In genomic region chr11:69545957-69546356, GRCm38 (mm10) we compare ENCODE assay signal across 9 mouse cellular contexts. TPM values are rescaled to one million over a fixed set of nuclear protein-coding genes. Genes with fewer than 3 reads are reported as not detected.
DNase-seq lines count a peak whose midpoint lies in the region; ATAC-seq and TF ChIP-seq lines count a peak whose summit lies in the region.
"Had no signal": no experiment of that assay in that cellular context is flagged by ENCODE, and none has a peak within 500 bp of the region (broad histone marks: within the 10 kb centered on the region; RNA-seq: fewer than 3 reads in every experiment).

No protein-coding gene starts in this region.

- H3K27ac ChIP-seq in lung, embryonic 15.5 days = peak overlapping the region; percentile 88
- peak overlapping the region; percentile 91 for H3K27ac ChIP-seq in embryonic facial prominence, embryonic 13.5 days
- H3K27ac ChIP-seq in intestine, postnatal 0 days (ENCODE audit: low read depth, low read length) = peak overlapping the region; percentile 62; the same call in 1 of the 2 replicates
- peak overlapping the region; percentile 18 for H3K27ac ChIP-seq in olfactory bulb, adult 2 months (ENCODE audit: insufficient read depth, low read depth, low read length)

- H3K9me3 ChIP-seq in lung, embryonic 15.5 days = no peaks in the 10 kb centered on the region
- no peaks in the 10 kb centered on the region for H3K9me3 ChIP-seq in embryonic facial prominence, embryonic 13.5 days
- no peaks in the 10 kb centered on the region for H3K9me3 ChIP-seq in intestine, postnatal 0 days (ENCODE audit: control insufficient read depth)

- peak overlapping the region; percentile 93 for H3K4me2 ChIP-seq in lung, embryonic 15.5 days
- H3K4me2 ChIP-seq in embryonic facial prominence, embryonic 13.5 days = peak overlapping the region; percentile 68
- H3K4me2 ChIP-seq in intestine, postnatal 0 days (replicated peaks; ENCODE audit: low read depth) = peak overlapping the region; percentile 83

- DNase-seq in lung, postnatal 14 days = no peak
- no peak for DNase-seq in left cerebral cortex, postnatal 36 days (ENCODE audit: low spot score in 2 of 2)
- no peak for DNase-seq in thymus, postnatal 0 days (ENCODE audit: low spot score)
- DNase-seq in layer of hippocampus, postnatal 14 days (ENCODE audit: low spot score in 2 of 2) = no peak

- peak overlapping the region; percentile 55 for H3K4me3 ChIP-seq in lung, embryonic 15.5 days
- peak overlapping the region; percentile 47 for H3K4me3 ChIP-seq in embryonic facial prominence, embryonic 13.5 days
- peak overlapping the region; percentile 53 for H3K4me3 ChIP-seq in intestine, postnatal 0 days (ENCODE audit: low read depth, low read length)
- peak overlapping the region; percentile 44 for H3K4me3 ChIP-seq in olfactory bulb, adult 2 months (ENCODE audit: insufficient read depth, low read depth, low read length)

- H3K36me3 ChIP-seq in lung, embryonic 15.5 days = no peaks in the 10 kb centered on the region
- no peaks in the 10 kb centered on the region for H3K36me3 ChIP-seq in embryonic facial prominence, embryonic 13.5 days
- H3K36me3 ChIP-seq in intestine, postnatal 0 days (ENCODE audit: control insufficient read depth, insufficient read depth) = no peaks in the 10 kb centered on the region

- H3K9ac ChIP-seq in lung, embryonic 15.5 days = peak overlapping the region; percentile 51
- peak overlapping the region; percentile 67 for H3K9ac ChIP-seq in embryonic facial prominence, embryonic 13.5 days
- H3K9ac ChIP-seq in intestine, postnatal 0 days (ENCODE audit: low read depth, low read length) = peak overlapping the region; percentile 38

- no peak for ATAC-seq in lung, embryonic 15.5 days (ENCODE audit: borderline replicate concordance, extremely low read depth, low FRiP score, low TSS enrichment)
- ATAC-seq in embryonic facial prominence, embryonic 13.5 days (ENCODE audit: insufficient number of reproducible peaks, insufficient read depth, low FRiP score, low TSS enrichment, low read depth) = no peak
- no peak; the same call in 1 of the 2 replicates for ATAC-seq in intestine, postnatal 0 days

- WGBS in lung, embryonic 15.5 days = 12% methylated on average over 7 of the region's 7 CpGs
- 4% methylated on average over 7 of the region's 7 CpGs for WGBS in embryonic facial prominence, embryonic 13.5 days
- WGBS in intestine, postnatal 0 days = 12% methylated on average over 7 of the region's 7 CpGs
- WGBS in olfactory bulb, adult 2 months = 9% methylated on average over 7 of the region's 7 CpGs

- TF ChIP-seq POLR2A in olfactory bulb, adult 2 months (IDR thresholded peaks at IDR 0.05; ENCODE audit: insufficient read depth, low read depth, low read length) = no peak

- peaks cover 11% of the 10 kb centered on the region for H3K4me1 ChIP-seq in lung, embryonic 15.5 days
- peaks cover 34% of the 10 kb centered on the region for H3K4me1 ChIP-seq in embryonic facial prominence, embryonic 13.5 days
- 0 out of 2 replicates have a peak, but pooled peaks cover 4% of the 10 kb centered on the region for H3K4me1 ChIP-seq in intestine, postnatal 0 days (replicated peaks; ENCODE audit: control insufficient read depth, insufficient read depth, low read length)
- H3K4me1 ChIP-seq in olfactory bulb, adult 2 months (ENCODE audit: control insufficient read depth, insufficient read depth, low read length) = peaks cover 42% of the 10 kb centered on the region

- peaks cover 11% of the 10 kb centered on the region; the same call in 1 of the 2 replicates for H3K27me3 ChIP-seq in lung, embryonic 15.5 days
- H3K27me3 ChIP-seq in embryonic facial prominence, embryonic 13.5 days = no peaks in the 10 kb centered on the region
- no peaks in the 10 kb centered on the region for H3K27me3 ChIP-seq in intestine, postnatal 0 days (replicated peaks; ENCODE audit: control insufficient read depth, insufficient read depth, low read length)

- no peak; the same call in 1 of the 2 replicates for TF ChIP-seq CTCF in intestine, postnatal 0 days (IDR thresholded peaks at IDR 0.05; ENCODE audit: low read depth)
- TF ChIP-seq CTCF in olfactory bulb, adult 2 months (IDR thresholded peaks at IDR 0.05; ENCODE audit: insufficient read depth, low read depth, low read length) = no peak

- intact Hi-C loops in left cerebral cortex, postnatal 36 days (cut with DNase I) = no loop called here

RNA-seq across cellular contexts. Expression of gene Dnah2, which starts 3.0 kb away (rescaled TPM):
- polyA plus RNA-seq in lung, embryonic 15.5 days (2015; fragmentation: Nextera tagmentation; extraction: Ambion mirVana) = 1.1 and 1.2 TPM in 2 replicates
- 4.2 and 4.4 TPM in 2 replicates for polyA plus RNA-seq in embryonic facial prominence, embryonic 13.5 days (2015; fragmentation: Nextera tagmentation; extraction: Ambion mirVana)
- 8.0 and 8.7 TPM in 2 replicates for polyA plus RNA-seq in intestine, postnatal 0 days (2015; fragmentation: Nextera tagmentation; extraction: Ambion mirVana)
- not detected in 2 replicates for polyA plus RNA-seq in olfactory bulb, adult 2 months (2012; ENCODE audit: insufficient read depth, insufficient read length, low replicate concordance, missing spikeins)
- 1 to 10 TPM; 1.4 to 2.1 TPM for total RNA-seq in left cerebral cortex, postnatal 36 days (2021)
- 0.12 and 0.20 TPM in 2 replicates for polyA plus RNA-seq in thymus, postnatal 0 days (2015; fragmentation: Nextera tagmentation; extraction: Ambion mirVana)
- 1 to 10 TPM; 5.8 to 6.3 TPM for total RNA-seq in layer of hippocampus, postnatal 14 days (2021)

RNA-seq across cellular contexts. Expression of gene Efnb3, which starts 14.0 kb away (rescaled TPM):
- 8.5 and 8.8 TPM in 2 replicates for polyA plus RNA-seq in lung, embryonic 15.5 days (2015; fragmentation: Nextera tagmentation; extraction: Ambion mirVana)
- polyA plus RNA-seq in embryonic facial prominence, embryonic 13.5 days (2015; fragmentation: Nextera tagmentation; extraction: Ambion mirVana) = 43.4 and 46.3 TPM in 2 replicates
- polyA plus RNA-seq in intestine, postnatal 0 days (2015; fragmentation: Nextera tagmentation; extraction: Ambion mirVana) = 4.4 and 4.6 TPM in 2 replicates
- polyA plus RNA-seq in olfactory bulb, adult 2 months (2012; ENCODE audit: insufficient read depth, insufficient read length, low replicate concordance, missing spikeins) = not detected in 2 replicates
- 10 to 100 TPM; 56.1 to 57.3 TPM for total RNA-seq in left cerebral cortex, postnatal 36 days (2021)
- 0.61 and 0.77 TPM in 2 replicates for polyA plus RNA-seq in thymus, postnatal 0 days (2015; fragmentation: Nextera tagmentation; extraction: Ambion mirVana)
- 100 to 1,000 TPM; 144 to 156 TPM for total RNA-seq in layer of hippocampus, postnatal 14 days (2021)

RNA-seq across cellular contexts. Expression of gene Wrap53, which starts 34.1 kb away (rescaled TPM):
- 28.3 and 28.4 TPM in 2 replicates for polyA plus RNA-seq in lung, embryonic 15.5 days (2015; fragmentation: Nextera tagmentation; extraction: Ambion mirVana)
- 26.9 TPM in 2 replicates for polyA plus RNA-seq in embryonic facial prominence, embryonic 13.5 days (2015; fragmentation: Nextera tagmentation; extraction: Ambion mirVana)
- polyA plus RNA-seq in intestine, postnatal 0 days (2015; fragmentation: Nextera tagmentation; extraction: Ambion mirVana) = 14.3 and 14.7 TPM in 2 replicates
- polyA plus RNA-seq in olfactory bulb, adult 2 months (2012; ENCODE audit: insufficient read depth, insufficient read length, low replicate concordance, missing spikeins) = not detected in 2 replicates
- 10 to 100 TPM; 10.2 to 10.8 TPM for total RNA-seq in left cerebral cortex, postnatal 36 days (2021)
- 27.0 and 30.6 TPM in 2 replicates for polyA plus RNA-seq in thymus, postnatal 0 days (2015; fragmentation: Nextera tagmentation; extraction: Ambion mirVana)
- 1 to 10 TPM; 8.6 to 9.5 TPM for total RNA-seq in layer of hippocampus, postnatal 14 days (2021)

RNA-seq across cellular contexts. Expression of gene Trp53, which starts 34.2 kb away (rescaled TPM):
- polyA plus RNA-seq in lung, embryonic 15.5 days (2015; fragmentation: Nextera tagmentation; extraction: Ambion mirVana) = 168 and 170 TPM in 2 replicates
- polyA plus RNA-seq in embryonic facial prominence, embryonic 13.5 days (2015; fragmentation: Nextera tagmentation; extraction: Ambion mirVana) = 160 and 186 TPM in 2 replicates
- polyA plus RNA-seq in intestine, postnatal 0 days (2015; fragmentation: Nextera tagmentation; extraction: Ambion mirVana) = 48.0 and 49.6 TPM in 2 replicates
- not detected in 2 replicates for polyA plus RNA-seq in olfactory bulb, adult 2 months (2012; ENCODE audit: insufficient read depth, insufficient read length, low replicate concordance, missing spikeins)
- 10 to 100 TPM; 21.7 to 22.6 TPM for total RNA-seq in left cerebral cortex, postnatal 36 days (2021)
- 138 and 165 TPM in 2 replicates for polyA plus RNA-seq in thymus, postnatal 0 days (2015; fragmentation: Nextera tagmentation; extraction: Ambion mirVana)
- total RNA-seq in layer of hippocampus, postnatal 14 days (2021) = 10 to 100 TPM; 27.3 to 29.6 TPM

RNA-seq across cellular contexts. Expression of gene Atp1b2, which starts 59.8 kb away (rescaled TPM):
- 8.4 and 10.1 TPM in 2 replicates for polyA plus RNA-seq in lung, embryonic 15.5 days (2015; fragmentation: Nextera tagmentation; extraction: Ambion mirVana)
- polyA plus RNA-seq in embryonic facial prominence, embryonic 13.5 days (2015; fragmentation: Nextera tagmentation; extraction: Ambion mirVana) = 7.9 and 8.3 TPM in 2 replicates
- polyA plus RNA-seq in intestine, postnatal 0 days (2015; fragmentation: Nextera tagmentation; extraction: Ambion mirVana) = 5.9 and 7.5 TPM in 2 replicates
- polyA plus RNA-seq in olfactory bulb, adult 2 months (2012; ENCODE audit: insufficient read depth, insufficient read length, low replicate concordance, missing spikeins) = 162 TPM in 1 of 2 replicates, not detected in the other
- 100 to 1,000 TPM; 398 to 420 TPM for total RNA-seq in left cerebral cortex, postnatal 36 days (2021)
- 1.7 and 1.8 TPM in 2 replicates for polyA plus RNA-seq in thymus, postnatal 0 days (2015; fragmentation: Nextera tagmentation; extraction: Ambion mirVana)
- total RNA-seq in layer of hippocampus, postnatal 14 days (2021) = 100 to 1,000 TPM; 513 to 551 TPM
- total RNA-seq: neutrophil, adult 5-6 weeks had no signal

Comparison
In these comparisons a context has a peak if more than half of its experiments do, and no peak if none do; other contexts are left out.
1. H3K27ac ChIP-seq: peak in every context shown above with its lines; median percentile 91 in embryonic facial prominence, embryonic 13.5 days; 88 in lung, embryonic 15.5 days; 62 in intestine, postnatal 0 days; 18 in olfactory bulb, adult 2 months.